Mouse (Mus musculus): ENCODE measurements around the gene 2410004B18Rik.

Gene 2410004B18Rik

DNA sequence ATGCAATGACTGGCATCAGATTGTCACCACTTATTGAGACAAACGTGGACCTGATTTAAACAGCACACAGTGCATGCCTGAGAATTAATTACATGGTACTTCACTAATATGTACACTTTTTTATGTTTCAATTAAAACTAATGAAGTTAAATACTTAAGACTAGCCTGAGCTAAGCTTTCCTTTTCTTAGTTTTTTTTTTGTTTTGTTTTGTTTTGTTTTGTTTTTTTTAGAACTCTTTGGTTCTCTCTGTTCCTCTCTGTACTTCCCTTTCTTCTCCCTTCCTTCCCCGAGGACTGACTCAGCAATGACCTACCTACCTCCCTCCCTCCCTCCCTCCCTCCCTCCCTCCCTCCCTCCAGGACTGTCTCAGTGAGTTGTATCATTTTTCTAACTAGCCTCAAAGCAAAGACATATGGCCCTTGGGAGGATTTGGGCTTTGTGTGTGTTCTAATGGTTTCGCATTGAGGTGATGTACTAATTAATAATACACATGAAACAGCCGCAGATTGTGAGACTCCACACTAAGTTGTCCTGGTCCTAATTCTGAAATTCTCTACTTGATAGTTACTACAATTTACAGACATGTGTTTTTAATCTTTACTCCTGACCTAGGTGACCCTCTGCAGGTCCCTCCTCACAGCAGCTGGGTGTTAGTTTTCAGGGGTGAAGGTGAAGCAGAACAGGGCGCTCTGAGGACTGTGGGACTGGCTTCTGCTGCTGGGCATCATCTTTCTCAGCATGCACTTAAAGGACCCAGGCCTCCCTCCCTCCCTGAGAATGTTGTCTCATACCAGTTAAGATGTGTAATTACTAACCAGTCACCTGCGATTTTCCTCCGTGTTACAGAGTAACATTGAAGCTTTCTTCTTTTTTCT, 8.1 kb upstream of the 2410004B18Rik start:
- no peak for DNase-seq (ENCODE audit: low spot score)

DNA sequence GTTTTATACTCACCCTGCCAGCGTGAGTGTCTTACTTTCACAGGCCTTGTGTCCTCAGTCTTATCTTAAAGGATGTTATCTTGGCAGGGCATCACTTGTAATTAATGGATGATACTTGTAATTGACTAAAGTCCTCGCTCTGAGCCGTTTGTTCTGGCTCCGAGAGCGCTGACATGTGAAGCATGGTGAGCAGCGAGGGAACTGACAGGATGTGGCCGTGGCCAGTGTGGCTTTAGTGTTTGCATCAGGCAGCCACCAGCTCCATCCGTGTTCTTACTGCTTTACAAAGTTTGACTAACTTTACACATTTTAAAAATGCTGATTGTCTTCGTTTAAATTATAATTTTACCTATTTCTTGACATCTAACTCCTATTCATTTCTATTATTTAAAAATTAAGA, 4.0 kb upstream of the 2410004B18Rik start:
- no peak for DNase-seq (ENCODE audit: low spot score)

DNA sequence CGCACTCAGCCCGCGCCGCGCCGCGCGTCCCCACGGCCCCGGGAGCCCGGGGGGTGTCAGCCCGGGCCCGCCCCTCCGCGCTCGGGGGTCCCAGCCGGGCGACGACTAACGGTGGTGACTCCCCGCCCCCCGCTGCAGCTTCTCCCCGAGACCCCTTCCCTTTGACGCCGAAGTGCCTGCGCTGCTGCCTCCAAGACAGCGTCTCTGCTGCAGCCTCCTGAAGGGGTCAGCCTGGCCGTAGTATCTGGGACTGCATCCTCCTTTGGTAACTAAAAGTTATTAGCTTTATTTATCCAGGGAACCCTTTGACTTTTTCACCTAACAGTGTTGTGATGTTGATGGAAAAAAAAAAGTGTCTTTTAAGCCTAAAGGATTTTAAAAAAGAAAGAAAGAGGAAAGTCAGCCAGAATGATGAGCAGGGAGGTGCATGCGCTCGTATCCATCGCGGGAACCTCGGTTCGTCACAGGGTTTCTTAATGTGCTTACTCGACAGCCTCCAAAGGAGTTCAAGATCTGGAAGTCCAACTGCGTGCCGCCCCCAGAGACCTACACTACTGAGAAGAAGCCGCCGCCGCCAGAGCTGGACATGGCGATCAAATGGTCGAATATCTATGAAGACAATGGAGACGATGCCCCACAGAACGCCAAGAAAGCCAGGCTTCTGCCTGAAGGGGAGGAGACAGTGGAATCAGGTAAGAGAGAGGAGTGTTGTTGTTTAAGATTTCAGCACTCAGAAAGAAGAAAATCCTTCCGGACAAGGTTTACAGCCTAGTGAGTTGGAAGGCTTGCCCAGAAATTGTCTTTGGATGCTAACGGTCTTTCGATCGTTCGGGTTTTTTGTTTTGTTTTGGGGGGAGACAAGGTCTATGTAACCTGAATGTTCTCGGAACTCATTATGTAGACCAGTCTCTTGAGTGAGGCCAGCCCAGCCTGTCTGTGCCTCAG, 863 bp downstream of the 2410004B18Rik start:
- no peak for DNase-seq (ENCODE audit: low spot score)

DNA sequence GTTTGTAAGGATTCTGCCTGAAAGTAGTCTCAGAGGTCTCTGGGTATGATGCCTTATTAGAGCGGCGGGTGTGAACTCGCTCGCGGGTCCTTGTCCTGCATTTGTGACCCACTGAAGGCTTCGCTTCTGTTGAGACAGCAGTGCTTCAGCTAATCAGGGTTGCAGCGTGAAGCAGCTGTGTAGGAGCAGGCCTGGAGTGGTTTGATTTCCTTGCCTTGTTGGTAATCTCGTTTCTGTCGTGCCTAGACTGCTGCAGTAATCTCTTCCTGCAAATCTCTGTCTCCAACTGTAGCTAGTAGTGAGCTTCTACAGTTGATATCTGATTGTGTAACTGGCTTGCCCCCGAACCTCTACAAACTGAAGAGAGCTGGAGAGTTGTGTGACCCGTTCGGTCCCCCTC, 1.6 kb downstream of the 2410004B18Rik start:
- no peak for DNase-seq (ENCODE audit: low spot score)

DNA sequence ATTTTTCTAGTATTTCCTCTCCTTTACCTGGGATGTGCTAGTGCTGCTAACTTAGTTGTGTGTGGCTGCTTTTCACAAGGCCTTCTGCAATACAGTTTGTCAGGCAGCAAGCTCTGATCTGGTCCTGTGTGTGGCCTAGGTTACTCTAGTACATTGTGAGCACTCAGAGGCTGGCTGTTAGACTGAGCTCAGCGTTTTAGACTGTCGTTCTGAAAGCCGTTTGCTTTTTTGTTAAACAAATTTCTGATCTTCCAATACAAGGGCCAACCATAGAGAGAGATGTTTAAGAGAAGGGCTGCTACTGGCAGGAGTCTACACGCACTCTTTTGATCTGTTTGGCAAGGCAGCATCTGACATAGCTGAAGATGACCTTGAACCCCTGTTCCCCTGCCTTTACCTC, 2.2 kb downstream of the 2410004B18Rik start:
- no peak for DNase-seq (ENCODE audit: low spot score)

DNA sequence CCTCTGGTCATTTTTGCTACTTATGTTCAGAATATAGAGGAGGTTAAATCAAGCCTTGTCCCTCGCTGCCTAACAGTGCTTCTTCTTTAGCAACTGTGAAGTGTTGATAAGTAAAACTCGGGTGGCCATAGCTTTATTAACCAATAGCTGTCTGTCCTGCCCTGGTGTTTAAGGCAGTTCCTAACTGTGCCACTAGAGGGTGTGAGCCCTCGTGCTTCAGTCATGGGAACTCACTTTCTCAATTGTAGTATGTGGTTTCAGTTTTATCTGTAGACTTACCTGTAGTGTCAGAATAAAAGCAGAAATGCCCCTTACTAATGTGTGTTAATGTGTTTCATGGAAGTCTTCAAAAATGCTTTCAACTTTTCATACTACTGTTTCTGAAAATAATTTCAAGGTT, 4.2 kb downstream of the 2410004B18Rik start:
- peak; percentile 84 for DNase-seq (ENCODE audit: low spot score)

DNA sequence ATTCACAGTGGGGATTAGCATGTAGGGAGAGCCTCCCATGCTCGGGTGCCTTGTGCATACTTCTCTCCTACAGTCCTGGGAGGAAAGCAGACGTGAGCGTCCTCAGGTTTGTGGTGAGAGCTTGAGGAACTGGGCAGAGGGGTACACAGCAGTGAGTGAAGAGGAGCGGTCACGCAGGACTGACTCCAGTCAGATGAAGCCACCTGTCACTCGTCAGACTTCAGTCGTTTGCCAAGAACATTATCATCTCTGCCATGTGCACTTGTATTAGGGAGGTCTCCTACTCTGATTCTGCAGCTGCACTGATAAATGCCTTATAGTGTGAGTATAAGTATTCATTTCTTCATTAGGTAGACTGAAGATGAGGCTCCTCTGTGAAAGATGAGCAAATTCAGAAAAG, 6.5 kb downstream of the 2410004B18Rik start:
- DNase-seq (ENCODE audit: low spot score) = no peak

DNA sequence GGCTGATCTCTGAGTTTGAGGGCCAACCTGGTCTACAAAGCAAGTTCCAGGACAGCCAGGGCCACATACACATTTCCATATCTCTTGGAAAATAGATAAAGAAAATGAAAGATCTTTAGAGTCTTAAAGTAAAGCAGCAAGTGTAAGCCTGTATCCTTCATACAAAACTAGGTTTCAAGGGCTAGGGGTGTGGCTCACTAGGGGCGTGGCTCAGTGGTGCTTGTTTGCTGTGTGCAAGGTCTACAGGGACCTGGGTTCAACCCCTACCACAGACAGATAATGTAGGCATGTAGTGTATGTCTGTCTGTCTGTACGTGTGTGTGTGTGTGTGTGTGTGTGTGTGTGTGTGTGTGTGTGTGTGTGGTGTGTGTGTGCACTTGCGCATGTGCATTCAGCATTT, 8.1 kb downstream of the 2410004B18Rik start:
- DNase-seq (ENCODE audit: low spot score) = no peak

DNA sequence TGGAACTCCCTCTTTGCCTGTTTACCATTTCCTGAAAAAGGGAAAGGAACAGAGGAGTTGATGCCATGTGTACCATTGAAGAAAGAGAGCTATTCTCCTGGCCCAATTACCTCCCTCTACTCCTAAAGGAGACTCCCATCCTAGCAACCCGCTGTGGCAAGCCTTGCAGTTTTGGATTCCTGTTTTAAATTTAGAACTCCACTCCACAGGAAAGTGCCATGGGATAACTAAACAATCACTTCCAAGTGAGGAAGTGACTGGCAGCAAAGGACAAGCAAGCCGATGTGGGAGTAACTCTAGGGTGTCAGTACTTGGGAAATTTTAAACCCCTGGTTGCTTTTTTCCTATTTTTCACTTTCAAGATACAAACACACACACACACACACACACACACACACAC, 8.8 kb downstream of the 2410004B18Rik start:
- no peak for DNase-seq (ENCODE audit: low spot score)

DNA sequence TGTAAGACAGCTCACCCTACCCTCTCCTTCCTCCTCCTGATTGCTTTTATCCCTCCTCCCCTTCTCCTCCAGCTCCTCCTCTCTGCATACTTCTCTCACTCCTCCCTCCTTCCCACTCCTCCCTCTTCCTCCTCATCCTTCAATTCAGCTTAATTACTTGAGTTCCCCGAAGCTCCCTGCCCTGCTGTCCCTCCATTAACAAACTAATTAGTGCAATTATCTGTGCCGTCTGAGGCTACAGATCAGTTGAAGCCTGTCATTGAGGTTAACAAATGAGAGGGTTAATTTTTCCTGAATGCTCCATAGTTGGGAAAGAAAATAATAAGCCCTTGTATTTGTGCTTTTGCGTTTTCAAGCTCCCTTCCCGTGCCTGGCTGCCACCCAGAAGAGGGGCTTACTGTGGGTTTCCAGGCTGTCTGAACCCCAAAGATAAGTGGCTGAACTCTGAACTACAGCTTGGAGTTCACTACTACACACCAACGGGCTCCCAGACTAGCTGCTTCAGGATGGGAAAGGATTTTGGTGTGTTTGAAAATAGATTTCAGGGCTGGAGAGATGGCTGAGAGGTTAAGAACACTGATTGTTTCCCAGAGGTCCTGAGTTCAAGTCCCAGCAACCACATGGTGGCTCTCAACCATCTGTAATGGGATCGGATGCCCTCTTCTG, 9.9 kb downstream of the 2410004B18Rik start:
- no peak for DNase-seq (ENCODE audit: low spot score)

DNA sequence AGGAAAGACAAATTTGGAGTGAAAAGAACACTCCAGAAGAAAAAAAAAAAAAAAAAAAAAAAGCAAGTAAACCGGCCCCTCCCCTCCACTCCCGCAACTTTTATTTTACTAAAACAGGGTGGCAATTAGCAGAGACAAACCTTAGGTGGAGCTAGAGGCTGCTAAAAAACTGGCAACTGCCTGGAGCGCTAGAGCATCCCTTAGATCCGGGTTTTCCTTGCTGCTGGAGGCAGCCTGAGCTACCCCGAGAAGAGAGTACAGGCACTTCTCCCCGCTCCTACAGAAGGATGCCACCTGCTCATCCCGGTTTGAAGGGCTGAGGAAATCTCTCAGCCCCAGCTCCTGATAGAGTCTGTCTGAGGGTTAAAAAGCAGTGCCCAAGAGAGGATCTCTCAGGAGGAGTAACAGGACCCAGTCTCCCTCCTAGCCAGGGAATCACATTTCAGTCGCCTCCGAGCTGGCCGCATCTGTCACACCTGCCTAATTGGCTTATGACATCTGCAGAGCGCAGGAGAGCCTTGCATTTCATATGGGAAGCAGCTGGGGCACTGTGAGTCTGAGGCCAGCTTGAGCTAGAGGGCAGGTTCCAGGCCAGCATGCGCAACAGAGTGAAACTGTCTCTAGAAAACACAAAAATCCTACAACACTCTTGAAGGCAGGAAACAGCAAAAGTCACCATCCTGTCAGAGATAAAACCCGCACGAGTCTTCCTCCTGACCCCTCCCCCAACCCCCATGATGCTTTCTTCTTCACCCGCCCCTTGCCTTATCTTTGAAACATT, 12.4 kb downstream of the 2410004B18Rik start:
- DNase-seq (ENCODE audit: low spot score) = peak; percentile 73

DNA sequence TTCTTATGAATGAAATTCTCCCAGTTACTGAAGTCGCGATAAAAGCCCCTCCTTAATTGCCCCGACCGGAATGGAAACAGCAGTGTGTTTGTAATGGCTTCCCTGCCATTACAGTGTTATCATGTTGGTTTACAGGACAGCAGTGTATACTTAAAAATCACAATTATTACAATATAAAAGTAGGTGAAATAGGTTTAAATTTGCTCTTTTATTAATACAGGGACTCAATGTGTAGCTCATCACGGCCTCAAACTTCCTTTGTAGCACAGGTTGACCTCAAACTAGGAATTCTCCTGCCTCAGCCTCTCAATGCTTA, 13.0 kb downstream of the 2410004B18Rik start:
- DNase-seq (ENCODE audit: low spot score) = no peak

DNA sequence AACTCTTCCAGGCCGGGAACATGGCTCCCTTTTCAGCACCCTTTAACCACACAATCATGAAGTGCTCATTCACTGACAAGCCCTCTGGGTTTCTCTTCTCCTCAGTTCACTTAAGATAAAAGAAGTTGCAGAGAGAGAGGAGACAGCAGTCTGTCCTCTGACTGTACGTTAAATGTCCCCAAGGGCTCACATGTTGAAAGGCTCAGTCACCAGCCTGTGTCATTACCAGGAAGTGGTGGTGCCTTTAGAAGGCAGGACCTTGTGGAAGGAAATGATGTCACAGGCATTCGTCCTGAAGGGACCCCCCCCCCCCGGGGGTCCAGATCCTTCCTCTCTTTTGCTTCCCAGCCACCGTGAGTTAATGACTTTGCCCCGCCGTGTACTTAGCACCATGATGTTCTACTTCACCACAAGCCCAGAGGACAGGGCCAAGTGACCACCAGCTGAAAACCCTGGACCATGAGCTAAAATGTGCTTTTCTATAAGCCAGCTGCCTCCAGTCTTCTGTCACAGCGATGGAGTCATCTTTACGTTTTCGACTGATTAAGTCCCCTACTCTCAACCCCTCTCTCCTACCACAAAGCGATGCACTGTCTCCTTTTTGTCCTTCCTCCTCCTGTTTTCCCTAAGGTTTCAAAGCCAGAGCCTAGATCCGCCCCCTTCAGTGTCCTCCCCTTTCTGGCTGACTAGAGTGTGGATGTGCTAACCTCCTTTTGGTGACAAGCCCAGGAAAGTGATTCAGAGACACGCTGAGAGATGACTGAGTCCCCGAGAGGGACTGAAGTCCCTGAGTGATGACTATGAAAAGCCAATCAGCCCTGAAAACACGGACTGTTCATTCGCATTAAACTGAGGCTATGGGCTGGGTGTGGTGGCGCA, 13.7 kb downstream of the 2410004B18Rik start:
- DNase-seq (ENCODE audit: low spot score) = no peak

DNA sequence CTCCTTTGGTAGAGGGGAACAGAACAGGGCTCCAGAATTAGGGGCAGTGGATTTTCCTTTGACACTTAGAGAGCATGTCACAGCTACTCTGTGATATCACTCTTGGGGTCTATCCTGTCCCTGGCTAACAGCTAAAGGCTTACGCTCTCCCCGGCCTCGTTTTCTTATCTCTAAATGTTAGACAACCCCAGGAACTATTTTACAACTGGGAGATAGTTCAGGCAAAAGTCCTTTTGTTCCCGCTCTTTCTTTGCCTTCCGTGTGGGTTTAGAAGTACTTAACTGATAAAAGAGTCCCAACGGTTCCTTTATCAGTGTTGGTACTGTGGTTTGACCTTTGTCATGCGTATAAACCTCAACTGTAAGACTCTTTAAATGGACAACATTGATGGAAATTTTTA, 15.1 kb downstream of the 2410004B18Rik start:
- DNase-seq (ENCODE audit: low spot score) = no peak

DNA sequence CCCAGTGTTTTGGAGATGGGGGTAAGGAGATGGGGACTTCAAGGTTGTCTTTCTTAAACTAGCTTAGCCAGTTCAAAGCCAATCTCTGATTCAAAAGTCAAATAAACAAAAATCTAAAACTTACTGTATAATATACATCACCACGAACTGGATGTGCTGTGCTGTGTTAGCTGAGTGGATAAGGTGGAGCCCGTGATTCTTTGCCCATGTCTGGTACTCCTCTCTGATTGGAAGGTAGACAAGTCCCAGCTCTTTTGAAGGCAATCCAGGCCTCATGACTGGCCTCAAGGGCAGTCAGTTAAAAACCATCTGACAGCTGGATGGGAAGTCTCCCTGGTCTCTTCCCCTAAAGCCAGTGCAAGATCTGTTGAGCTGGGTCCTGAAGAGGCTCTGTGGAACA, 15.6 kb downstream of the 2410004B18Rik start:
- DNase-seq (ENCODE audit: low spot score) = no peak

DNA sequence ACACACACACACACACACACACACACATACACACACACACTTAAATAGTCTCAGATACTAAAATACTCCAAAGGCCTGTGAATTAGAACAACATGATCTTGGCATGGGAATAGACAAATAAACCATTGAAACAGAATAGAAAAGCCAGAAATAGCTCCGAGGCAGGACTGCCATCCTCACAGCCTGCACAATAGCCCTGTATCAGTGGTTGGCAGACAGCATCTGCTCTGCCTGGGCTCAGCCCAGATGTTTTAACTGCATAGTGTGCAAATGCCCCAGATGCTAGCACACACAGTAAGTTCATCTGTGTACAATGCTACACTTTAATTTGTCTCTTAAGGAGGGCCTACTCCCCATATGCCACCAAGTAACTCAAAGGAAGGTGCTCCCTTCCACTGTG, 22.0 kb downstream of the 2410004B18Rik start:
- no peak for DNase-seq (ENCODE audit: low spot score)

DNA sequence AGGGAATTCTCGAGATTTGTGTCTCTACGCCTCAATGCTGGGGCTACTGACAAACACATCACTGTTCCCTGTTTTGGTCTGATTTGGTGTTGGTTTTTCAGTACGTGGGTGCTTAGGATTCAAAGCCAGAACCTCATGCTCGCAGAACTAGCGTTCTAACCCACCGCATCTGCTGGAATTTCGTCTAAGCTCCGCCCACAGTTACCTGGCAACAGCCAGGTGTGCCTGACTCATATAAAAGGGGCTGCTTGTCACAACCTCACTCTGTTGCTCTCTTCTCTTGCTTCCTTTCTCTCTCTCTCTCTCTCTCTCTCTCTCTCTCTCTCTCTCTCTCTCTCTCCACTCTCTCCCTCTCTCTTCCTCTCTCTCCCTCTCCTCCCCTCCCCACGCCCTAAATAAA, 24.6 kb downstream of the 2410004B18Rik start:
- no peak for DNase-seq (ENCODE audit: low spot score)

DNA sequence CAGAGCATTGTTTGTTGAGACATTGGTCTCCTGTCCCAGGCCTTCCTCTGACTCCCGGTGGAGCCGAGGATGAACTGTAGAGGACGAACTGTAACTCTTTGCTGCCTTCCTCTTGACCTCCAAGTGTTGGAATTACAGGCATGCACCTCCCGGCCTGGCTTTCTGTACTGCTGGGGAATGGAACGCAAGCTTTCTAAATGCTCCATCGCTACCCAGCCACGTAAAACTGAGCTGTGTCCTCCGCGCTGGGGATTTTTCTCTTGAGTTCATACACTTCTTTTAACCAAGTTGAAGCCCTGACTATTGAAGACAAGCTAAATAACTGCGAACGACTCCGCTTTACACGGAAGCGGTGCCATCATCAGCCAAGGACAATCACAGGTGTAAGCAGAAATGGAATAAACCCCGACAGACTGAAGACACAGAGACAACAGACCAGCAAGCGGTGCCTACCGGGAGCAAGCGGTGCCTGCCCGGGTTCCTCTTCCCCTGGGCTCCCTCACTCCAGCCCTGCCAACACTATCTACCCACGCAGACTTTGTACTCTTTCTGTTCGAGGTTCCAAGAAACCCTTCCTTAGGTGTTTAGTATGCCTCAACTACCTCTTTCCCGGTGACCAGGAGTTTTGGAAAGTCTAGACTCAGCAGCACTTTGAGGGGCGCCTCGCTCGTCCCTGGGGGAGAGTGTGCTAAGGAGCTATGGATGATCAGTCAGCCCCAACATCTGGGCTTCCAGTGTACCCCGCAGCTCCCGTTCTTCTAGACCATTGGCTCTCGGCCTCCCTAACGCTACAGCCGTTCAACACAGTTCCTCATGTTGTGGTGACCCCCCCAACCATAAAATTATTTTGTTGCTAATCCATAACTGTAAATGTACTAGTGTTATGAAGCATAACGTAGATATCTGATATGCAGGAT, 25.5 kb downstream of the 2410004B18Rik start:
- peak; percentile 66 for DNase-seq (ENCODE audit: low spot score)

DNA sequence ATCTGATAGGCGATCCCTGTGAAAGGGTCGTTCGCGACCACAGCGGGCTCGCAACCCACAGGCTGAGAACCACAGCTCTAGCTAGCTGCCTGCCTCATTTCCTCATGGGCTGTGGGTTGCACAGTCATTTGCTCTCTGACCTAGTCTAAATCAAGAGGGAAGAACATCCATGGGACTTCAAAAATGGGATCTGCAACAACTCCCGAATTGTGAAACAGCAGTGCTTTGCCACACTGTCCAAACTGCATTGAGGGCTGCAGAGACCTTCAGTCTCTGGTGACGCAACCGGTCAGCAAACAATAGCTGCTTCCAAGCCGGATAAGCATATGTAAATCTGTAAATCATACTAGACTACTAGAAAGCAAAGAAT, 26.2 kb downstream of the 2410004B18Rik start:
- DNase-seq (ENCODE audit: low spot score) = peak; percentile 84

DNA sequence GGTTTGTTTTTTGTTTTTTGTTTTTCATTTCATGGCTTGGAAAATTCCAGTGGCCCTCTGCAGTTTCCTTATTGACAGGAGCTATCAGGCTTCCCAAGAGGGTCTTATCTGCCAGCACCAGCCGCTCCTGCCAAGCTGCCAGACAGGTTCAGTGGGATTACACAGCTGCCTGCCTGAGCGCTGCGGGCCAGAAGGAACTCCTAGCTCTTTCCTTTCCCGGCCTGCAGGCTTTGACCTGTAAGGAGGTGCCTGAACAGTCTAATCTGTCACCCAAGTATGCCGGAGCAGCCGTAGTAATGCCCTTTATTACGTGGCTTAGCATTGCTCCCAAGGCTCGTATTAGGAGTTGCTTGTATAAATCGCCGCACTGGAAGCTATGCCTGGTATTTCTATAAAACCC, 26.7 kb downstream of the 2410004B18Rik start:
- DNase-seq (ENCODE audit: low spot score) = peak; percentile 86

Measured in lung, postnatal 25 days (tissue).